Mouse (Mus musculus) adrenal gland, postnatal 0 days (tissue): ENCODE measurements around the gene Arid1b. TPM values are rescaled to one million over a fixed set of nuclear protein-coding genes. Genes with fewer than 3 reads are reported as not detected.

Experiments used
- polyA plus RNA-seq: library from polyadenylated mRNA; unstranded; fragments of >200 nt; fragmentation: Nextera tagmentation; extraction: Ambion mirVana; gene quantifications from 2 replicates; pipeline ENCODE4 v1.2.1, GENCODE M21; 2015

Arid1b gene
- 7.2 and 9.1 TPM in 2 replicates for polyA plus RNA-seq

GRCm38 (mm10) chr17:4993840-4994503 lies at the start of gene Arid1b:
Arid1b (plus strand) TSS chr17:4994332.

